Mouse (Mus musculus) bone marrow macrophage, adult 2 months (primary cell): ENCODE results near the gene Mrgprg. TPM values are rescaled to one million over a fixed set of nuclear protein-coding genes. Genes with fewer than 3 reads are reported as not detected.

Source experiments
- H3K27ac ChIP-seq: 2 replicates; pipeline ENCODE4 v1.5.1; 2012; ENCODE audit warnings: low read depth, low read length; ENCODE audit not compliant: insufficient read depth
- H3K4me1 ChIP-seq: 2 replicates; pipeline ENCODE4 v1.6.1; 2012; ENCODE audit warnings: low read length; ENCODE audit not compliant: control insufficient read depth, insufficient read depth
- H3K4me3 ChIP-seq: 2 replicates; pipeline ENCODE4 v1.5.1; 2012; ENCODE audit warnings: mild to moderate bottlenecking, low read length, moderate library complexity; ENCODE audit not compliant: insufficient read depth
- CTCF ChIP-seq: IDR thresholded peaks from 2 replicates; pipeline ENCODE4 v1.5.1; 2012; ENCODE audit warnings: low read depth, mild to moderate bottlenecking, low read length, moderate library complexity
- POLR2A ChIP-seq: IDR thresholded peaks from 2 replicates; pipeline ENCODE4 v1.6.1; 2012; ENCODE audit warnings: mild to moderate bottlenecking, low read depth, low read length, borderline replicate concordance
- polyA plus RNA-seq: library from polyadenylated mRNA; stranded (reverse); fragments of >200 nt; gene quantifications from 2 replicates; pipeline ENCODE4 v1.2.4, GENCODE M21; 2012; ENCODE audit not compliant: missing spikeins, insufficient read depth, insufficient read length

The Mrgprg gene
- polyA plus RNA-seq, 1 experiment, result not detected

- TF ChIP-seq CTCF (no peak), POLR2A (no peak)
- Histone ChIP-seq H3K4me3 (0 out of 2 replicates have a peak overlapping the region, but pooled peaks have one; percentile 18), H3K27ac (no peak overlapping the region), H3K4me1 (no peaks in the 10 kb centered on the region)
These were observed 27.0 kb downstream of the Mrgprg start for GRCm38 (mm10) chr7:143739511-143740461.

DNA sequence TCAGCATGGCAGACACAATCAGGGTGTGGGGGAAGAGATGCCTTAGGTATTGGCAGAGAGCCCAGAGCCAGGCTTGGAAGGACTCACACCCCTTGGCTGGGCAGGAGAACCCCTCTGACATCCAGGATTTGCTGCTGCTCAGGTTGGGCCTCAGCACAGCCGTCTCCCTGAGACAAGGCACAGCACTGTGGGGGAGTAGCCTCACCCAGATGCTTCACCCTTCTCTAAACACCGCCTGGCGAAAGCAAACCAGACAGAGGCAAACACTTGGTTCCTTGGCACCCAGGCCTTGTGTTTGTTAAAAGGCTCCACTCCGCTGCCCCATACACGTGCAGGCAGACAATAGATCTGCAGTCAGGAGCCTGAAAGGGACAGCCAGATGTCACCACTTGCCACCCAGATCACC is 28.2 kb downstream of the Mrgprg start:
- Histone ChIP-seq H3K4me3 (no peak overlapping the region), H3K4me1 (no peaks in the 10 kb centered on the region), H3K27ac (no peak overlapping the region)
- no peak for TF ChIP-seq CTCF
- TF ChIP-seq POLR2A, result no peak

GRCm38 (mm10) chr7:143738194-143738593 is 28.6 kb downstream of the Mrgprg start:
- H3K4me3 ChIP-seq, result no peak overlapping the region
- no peak for TF ChIP-seq CTCF
- TF ChIP-seq POLR2A, result no peak

GRCm38 (mm10) chr7:143733746-143734145 is 33.0 kb downstream of the Mrgprg start:
- no peaks in the 10 kb centered on the region for H3K4me1 ChIP-seq
- TF ChIP-seq CTCF, result no peak
- no peak for TF ChIP-seq POLR2A
- no peak overlapping the region for H3K4me3 ChIP-seq
- H3K27ac ChIP-seq, result no peak overlapping the region

More at GRCm38 (mm10) chr7:143738194-143738593, 28.6 kb downstream of the Mrgprg start:
- Histone ChIP-seq H3K27ac (no peak overlapping the region), H3K4me1 (no peaks in the 10 kb centered on the region)

DNA sequence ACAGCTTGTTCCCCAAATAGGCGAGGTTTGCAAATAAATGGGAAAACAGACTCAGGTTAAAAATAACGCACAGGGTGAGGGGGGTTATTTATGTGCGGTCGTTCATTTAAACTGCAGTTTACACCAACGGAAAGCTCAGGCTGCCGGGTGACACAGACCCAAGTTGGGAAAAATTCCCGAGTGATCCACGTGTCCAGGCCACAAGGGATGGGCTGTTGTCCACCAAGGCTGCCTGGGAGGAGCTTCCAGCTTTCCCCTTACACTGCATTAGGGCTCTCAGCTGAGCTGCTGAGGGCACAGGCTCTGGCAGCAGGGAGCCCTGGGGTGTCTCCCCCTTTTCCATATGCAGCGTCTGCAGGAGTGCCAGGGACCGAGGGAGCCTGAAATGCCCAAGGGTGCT is 36.9 kb downstream of the Mrgprg start:
- H3K4me1 ChIP-seq, result no peaks in the 10 kb centered on the region
- H3K4me3 ChIP-seq, result no peak overlapping the region
- H3K27ac ChIP-seq, result no peak overlapping the region
- no peak for TF ChIP-seq POLR2A
- TF ChIP-seq CTCF, result no peak

GRCm38 (mm10) chr7:143726396-143726795 is 40.4 kb downstream of the Mrgprg start:
- H3K4me1 ChIP-seq, result no peaks in the 10 kb centered on the region
- no peak overlapping the region for H3K27ac ChIP-seq
- TF ChIP-seq CTCF (no peak), POLR2A (no peak)
- no peak overlapping the region for H3K4me3 ChIP-seq

DNA sequence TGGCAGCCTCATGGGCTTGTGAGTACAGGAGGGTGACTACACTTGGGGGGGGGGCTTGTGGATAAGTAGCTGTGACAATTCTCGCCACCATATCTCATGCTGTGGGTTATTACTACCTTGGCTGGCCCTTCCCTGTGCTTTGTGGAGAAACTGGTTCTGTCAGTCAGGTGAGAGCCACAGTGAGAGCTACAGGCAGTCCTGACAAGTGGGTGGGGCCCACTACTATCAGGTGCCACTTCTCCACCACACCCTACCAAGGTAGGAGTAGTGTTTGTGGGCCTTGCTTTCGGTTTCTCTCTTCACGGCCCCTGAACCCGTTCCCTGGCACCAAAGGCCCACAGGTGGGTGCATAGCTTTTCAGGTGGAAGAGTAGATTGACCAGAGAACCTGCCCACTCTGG is 43.0 kb downstream of the Mrgprg start:
- no peak overlapping the region for H3K27ac ChIP-seq
- no peak overlapping the region for H3K4me3 ChIP-seq
- no peaks in the 10 kb centered on the region for H3K4me1 ChIP-seq
- TF ChIP-seq POLR2A (no peak), CTCF (no peak)

DNA sequence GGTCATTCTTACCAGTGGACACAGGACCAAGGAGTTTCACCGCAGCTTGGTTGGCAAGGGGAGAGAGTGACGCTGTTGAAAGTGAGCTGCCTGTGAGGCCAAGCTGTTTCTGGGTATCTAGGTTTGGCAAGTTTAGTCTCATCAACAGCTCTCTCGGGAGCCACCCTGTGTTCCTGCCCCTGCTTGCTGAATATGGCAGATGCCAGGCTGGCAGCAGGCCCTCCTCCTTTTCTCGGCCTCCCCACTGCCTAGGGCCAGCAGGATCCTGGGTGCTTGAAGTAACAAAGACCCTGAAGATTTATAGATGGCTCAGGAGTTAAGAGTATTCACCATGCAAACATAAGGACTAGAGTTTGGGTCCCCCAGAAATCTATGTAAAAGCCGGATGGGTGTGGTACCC is 44.1 kb downstream of the Mrgprg start:
- no peak overlapping the region for H3K27ac ChIP-seq
- H3K4me1 ChIP-seq, result no peaks in the 10 kb centered on the region
- no peak overlapping the region for H3K4me3 ChIP-seq
- TF ChIP-seq POLR2A, result no peak
- TF ChIP-seq CTCF, result no peak

- Histone ChIP-seq H3K4me3 (no peak overlapping the region), H3K27ac (no peak overlapping the region), H3K4me1 (peaks cover 3% of the 10 kb centered on the region; the same call in 1 of the 2 replicates)
- TF ChIP-seq CTCF (no peak), POLR2A (no peak)
These were observed 49.0 kb downstream of the Mrgprg start for GRCm38 (mm10) chr7:143717811-143718210.

Other genes with a start within 250 kb of the Mrgprg start
- gene Nap1l4, start 217.9 kb downstream of the Mrgprg start, polyA plus RNA-seq, result 68.6 and 74.0 TPM in 2 replicates
- 41.6 and 42.5 TPM in 2 replicates for gene Cars, start 166.9 kb downstream of the Mrgprg start, polyA plus RNA-seq
- 5.5 and 7.6 TPM in 2 replicates for gene Tnfrsf26, start 138.3 kb downstream of the Mrgprg start, polyA plus RNA-seq
- gene Tnfrsf22, start 117.3 kb downstream of the Mrgprg start, polyA plus RNA-seq, result 2.5 and 2.9 TPM in 2 replicates
- 9.8 TPM in 2 replicates for gene Tnfrsf23, start 81.1 kb downstream of the Mrgprg start, polyA plus RNA-seq
- gene Osbpl5, start 10.0 kb downstream of the Mrgprg start, polyA plus RNA-seq, result 1.2 TPM in 1 of 2 replicates, not detected in the other
- 0.35 and 0.39 TPM in 2 replicates for gene Mrgpre, start 17.5 kb upstream of the Mrgprg start, polyA plus RNA-seq
- gene Nadsyn1, start 55.9 kb upstream of the Mrgprg start, polyA plus RNA-seq, result 8.5 and 10.2 TPM in 2 replicates
- 20.5 and 21.8 TPM in 2 replicates for gene Dhcr7, start 56.2 kb upstream of the Mrgprg start, polyA plus RNA-seq
- not detected in 2 replicates for gene Gm498, start 99.8 kb upstream of the Mrgprg start, polyA plus RNA-seq
- not detected in 2 replicates for gene Shank2, start 234.9 kb upstream of the Mrgprg start, polyA plus RNA-seq